Mouse (Mus musculus) midbrain, embryonic 15.5 days (tissue): ENCODE results near the gene Rab2b. TPM values are rescaled to one million over a fixed set of nuclear protein-coding genes. Genes with fewer than 3 reads are reported as not detected.
A peak's percentile ranks its signal among the peaks of the same experiment; 100 is the strongest.

Experiments
- ATAC-seq: fragments of 200-750 bp; cut with Nextera tagmentation; replicated peaks from 2 replicates; pipeline ENCODE4 v1.8.0; 2017; ENCODE audit warnings: moderate TSS enrichment
- H3K27ac ChIP-seq: fragments of 300-500 bp; sonication (generic); 2 replicates; pipeline ENCODE4 v1.5.1; 2015; ENCODE audit warnings: mild to moderate bottlenecking, inconsistent platforms
- H3K27me3 ChIP-seq: fragments of 300-500 bp; sonication (generic); replicated peaks from 2 replicates; pipeline ENCODE4 v1.6.1; 2015; ENCODE audit warnings: inconsistent platforms
- H3K36me3 ChIP-seq: fragments of 300-500 bp; sonication (generic); replicated peaks from 2 replicates; pipeline ENCODE4 v1.6.1; 2015; ENCODE audit warnings: inconsistent platforms
- H3K4me1 ChIP-seq: fragments of 300-500 bp; sonication (generic); 2 replicates; pipeline ENCODE4 v1.6.1; 2015; ENCODE audit warnings: inconsistent platforms
- H3K4me2 ChIP-seq: fragments of 300-500 bp; sonication (generic); 2 replicates; pipeline ENCODE4 v1.6.1; 2015; ENCODE audit warnings: inconsistent platforms, mild to moderate bottlenecking, moderate library complexity
- H3K4me3 ChIP-seq: fragments of 300-500 bp; sonication (generic); 2 replicates; pipeline ENCODE4 v1.5.1; 2015; ENCODE audit warnings: mild to moderate bottlenecking, inconsistent platforms
- H3K9ac ChIP-seq: fragments of 300-500 bp; sonication (generic); 2 replicates; pipeline ENCODE4 v1.6.1; 2015; ENCODE audit warnings: mild to moderate bottlenecking, inconsistent platforms
- H3K9me3 ChIP-seq: fragments of 300-500 bp; sonication (generic); 2 replicates; pipeline ENCODE4 v1.6.1; 2016; ENCODE audit warnings: inconsistent platforms
- WGBS: fragments of 180-500 bp; shearing (Covaris S2); methylation state at CpG from one replicate; pipeline ENCODE4 v1.1.7; 2015; ENCODE audit warnings: mixed read lengths; 5-methylcytosine and 5-hydroxymethylcytosine counted together
- polyA plus RNA-seq: library from polyadenylated mRNA; unstranded; fragments of >200 nt; fragmentation: Nextera tagmentation; extraction: Ambion mirVana; gene quantifications from 2 replicates; pipeline ENCODE4 v1.2.1, GENCODE M21; 2015

Gene Rab2b
- 64.0 and 67.6 TPM in 2 replicates for polyA plus RNA-seq

DNA sequence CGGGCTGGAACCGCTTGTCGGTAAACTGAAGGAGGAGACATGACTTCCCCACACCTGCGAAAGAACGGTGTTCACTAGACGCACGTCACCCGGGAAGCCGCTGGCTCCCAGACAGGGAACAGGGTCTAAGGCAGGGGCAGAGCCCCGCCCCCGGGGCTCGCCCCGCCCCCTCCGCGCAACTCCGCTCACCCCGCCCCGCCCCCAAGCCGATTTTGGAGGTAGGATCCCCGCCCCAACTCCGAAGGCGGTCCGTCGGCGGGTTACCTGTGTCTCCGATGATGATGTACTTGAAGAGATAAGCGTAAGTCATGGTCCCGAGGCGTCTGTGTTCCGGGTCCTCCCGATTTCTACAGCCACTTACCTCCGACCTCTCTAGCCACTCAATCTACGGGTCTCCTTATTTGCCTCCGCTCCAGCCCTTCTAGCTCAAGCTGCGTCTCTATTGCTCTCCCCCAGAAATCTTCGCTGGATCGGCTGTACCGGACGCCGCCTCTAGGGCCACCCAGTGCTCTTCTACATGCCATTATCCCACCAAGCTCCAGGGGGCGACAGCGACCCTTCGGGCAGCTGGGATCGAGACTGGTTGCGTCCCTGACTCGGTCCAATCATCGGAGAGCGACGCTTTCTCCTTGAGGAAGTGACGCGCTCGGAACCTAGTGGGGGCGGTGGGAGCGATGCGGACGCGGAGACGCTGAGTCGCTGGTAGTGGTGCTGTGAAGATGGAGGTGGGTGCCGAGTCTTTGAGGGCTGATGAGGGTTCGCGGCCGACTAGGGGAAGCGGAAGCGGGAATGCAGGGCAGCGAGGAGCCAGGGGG, at the start of gene Rab2b, which contains the start of gene Tox4:
Gene Rab2b (minus strand): TSS at position 614 of the 815 bp plus-strand sequence.
Gene Tox4 (plus strand): TSS at position 215 of the 815 bp plus-strand sequence.
- under 1% methylated on average over 66 of the region's 66 CpGs for WGBS
- peak; percentile 99 for ATAC-seq
- H3K4me3 ChIP-seq, result peak within 1 kb of the TSS; percentile 72

DNA sequence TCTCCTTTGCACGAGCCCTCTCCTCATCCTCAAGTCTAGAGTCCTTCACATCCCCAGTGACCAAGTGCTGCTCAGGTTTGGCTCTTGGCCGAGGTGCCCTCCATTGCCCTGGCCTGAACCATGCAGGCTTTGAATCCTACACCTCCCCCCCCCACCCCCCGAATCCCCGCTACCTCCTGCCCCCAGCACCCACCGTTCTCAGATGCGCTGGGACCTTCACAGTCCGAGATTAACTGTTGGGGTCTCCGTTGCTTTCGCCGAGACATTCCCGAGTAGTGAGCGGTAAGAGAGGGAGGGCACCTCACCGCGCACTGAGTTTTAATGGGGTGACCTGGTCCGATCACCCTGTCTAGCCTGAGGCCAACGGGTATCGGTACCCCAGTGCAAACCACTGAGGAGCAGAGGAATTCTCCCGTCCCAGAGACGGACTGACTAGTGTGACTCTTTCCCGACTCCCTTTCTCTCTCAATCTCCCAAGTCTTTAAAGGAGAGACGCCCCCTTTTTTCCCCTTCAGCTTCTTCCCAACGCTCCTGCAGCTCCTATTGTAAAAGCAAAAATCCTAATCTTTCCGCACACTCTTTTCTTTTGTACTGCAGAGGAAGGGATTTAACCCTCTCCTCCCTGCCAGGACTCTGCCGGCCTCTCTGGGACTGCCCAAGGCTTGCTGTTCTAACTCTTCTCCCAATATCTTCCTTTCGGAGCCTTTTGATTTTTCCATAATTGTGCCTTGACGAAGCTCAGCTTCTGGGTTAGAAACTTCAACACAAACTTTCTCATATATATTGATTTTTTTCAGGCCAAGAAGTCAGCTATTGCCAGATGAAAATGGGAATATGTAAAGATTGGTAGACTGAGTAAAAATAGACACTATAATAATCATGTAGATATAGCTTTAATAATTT, 48.8 kb upstream of the Rab2b start, which contains the start of gene Sall2:
Gene Sall2 (minus strand): TSS at position 853 of the 903 bp plus-strand sequence.
- H3K9ac ChIP-seq, result peak within 1 kb of the TSS; percentile 41
- peak within 1 kb of the TSS; percentile 93 for H3K4me2 ChIP-seq
- H3K9me3 ChIP-seq, result no peaks in the 10 kb centered on the region
- H3K36me3 ChIP-seq, result no peaks in the 10 kb centered on the region
- peaks cover 23% of the 10 kb centered on the region for H3K4me1 ChIP-seq
- under 1% methylated on average over 26 of the region's 26 CpGs for WGBS
- peak; percentile 69 for ATAC-seq
- peak within 1 kb of the TSS; percentile 66 for H3K27ac ChIP-seq
- no peaks in the 10 kb centered on the region for H3K27me3 ChIP-seq
- peak within 1 kb of the TSS; percentile 45 for H3K4me3 ChIP-seq

More for the DNA sequence above, at the start of gene Rab2b, which contains the start of gene Tox4:
- peaks cover 17% of the 10 kb centered on the region for H3K4me1 ChIP-seq
- H3K36me3 ChIP-seq, result peaks cover 6% of the 10 kb centered on the region; the same call in 1 of the 2 replicates
- H3K27ac ChIP-seq, result peak within 1 kb of the TSS; percentile 88
- H3K9ac ChIP-seq, result peak within 1 kb of the TSS; percentile 70
- no peaks in the 10 kb centered on the region for H3K9me3 ChIP-seq
- no peaks in the 10 kb centered on the region for H3K27me3 ChIP-seq
- peak within 1 kb of the TSS; percentile 62 for H3K4me2 ChIP-seq

DNA sequence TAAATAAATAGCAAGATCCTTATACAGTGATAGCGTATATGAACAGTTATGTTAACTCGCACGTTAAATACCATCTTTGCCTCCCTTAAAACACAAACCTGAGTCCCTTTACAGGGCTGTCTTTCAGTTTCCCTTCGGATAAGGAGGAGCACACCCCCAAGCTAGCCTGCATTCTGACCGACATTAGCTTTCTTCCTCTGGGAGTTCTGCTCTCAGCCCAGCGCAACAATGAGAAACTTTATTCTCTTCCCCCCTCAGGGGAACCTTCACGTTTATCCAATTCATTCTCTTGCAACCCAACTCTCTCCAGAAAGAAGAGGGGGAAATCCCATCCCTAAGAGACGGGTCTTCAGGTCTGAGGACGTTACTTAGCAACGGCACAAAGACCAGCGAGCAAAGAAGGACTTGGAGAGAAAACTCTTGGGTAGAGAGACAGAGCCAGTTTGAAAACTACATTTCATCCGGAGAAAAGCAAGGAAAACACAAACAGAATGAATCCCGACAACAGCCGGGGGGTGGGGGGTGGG, 48.1 kb upstream of the Rab2b start:
- H3K27ac ChIP-seq, result peak overlapping the region; percentile 66
- peak; percentile 66 for ATAC-seq
- no peaks in the 10 kb centered on the region for H3K9me3 ChIP-seq
- no peaks in the 10 kb centered on the region for H3K27me3 ChIP-seq
- under 1% methylated on average over 14 of the region's 14 CpGs for WGBS
- no peaks in the 10 kb centered on the region for H3K36me3 ChIP-seq
- peak overlapping the region; percentile 41 for H3K9ac ChIP-seq
- peaks cover 23% of the 10 kb centered on the region for H3K4me1 ChIP-seq
- H3K4me2 ChIP-seq, result peak overlapping the region; percentile 93
- H3K4me3 ChIP-seq, result peak overlapping the region; percentile 45

DNA sequence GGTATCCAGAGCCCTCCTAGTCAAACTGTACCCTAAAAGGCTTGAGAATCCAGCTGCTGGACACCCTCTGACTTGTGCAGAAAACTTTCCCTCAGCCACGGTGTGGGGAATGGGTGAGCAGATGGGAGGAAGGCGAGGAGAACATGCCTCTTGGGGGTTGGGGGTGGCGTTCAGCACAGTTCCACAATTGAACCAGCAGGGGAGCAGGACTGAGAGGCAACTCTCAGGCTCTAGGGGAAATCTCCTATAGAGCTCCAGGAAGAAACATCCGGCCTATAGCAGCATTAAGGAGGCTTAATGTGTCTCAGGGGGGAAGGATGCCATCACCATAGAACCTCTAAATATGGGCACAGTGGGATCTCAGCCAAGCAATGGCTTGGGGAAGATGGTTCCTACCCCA, 46.5 kb upstream of the Rab2b start:
- H3K27ac ChIP-seq, result 0 out of 2 replicates have a peak overlapping the region, but pooled peaks have one; percentile 20

DNA sequence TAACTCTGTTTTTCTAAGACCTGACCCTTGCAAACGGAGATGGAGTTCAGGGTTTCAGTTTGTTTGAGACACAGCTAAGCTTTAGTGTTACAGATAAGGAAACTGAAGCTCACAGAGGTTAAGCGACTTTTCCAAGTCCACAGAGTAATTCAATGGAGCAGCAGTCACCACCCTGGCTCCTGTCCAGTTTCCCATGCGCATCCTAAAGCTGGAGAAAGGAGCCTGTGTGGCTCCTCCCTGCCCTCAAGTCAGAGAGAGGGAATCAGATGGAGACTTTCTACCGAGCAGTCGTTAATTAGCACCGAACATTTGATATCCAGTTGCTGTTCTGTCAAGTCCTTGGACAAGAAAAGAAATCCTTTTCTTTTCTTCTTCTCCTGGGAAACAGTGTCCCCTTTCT, 40.0 kb upstream of the Rab2b start:
- 66% methylated on average over 6 of the region's 6 CpGs for WGBS
- ATAC-seq, result no peak
- Histone ChIP-seq H3K27me3 (no peaks in the 10 kb centered on the region), H3K27ac (no peak overlapping the region), H3K36me3 (no peaks in the 10 kb centered on the region), H3K4me2 (no peak overlapping the region), H3K4me1 (peaks cover 19% of the 10 kb centered on the region), H3K9me3 (no peaks in the 10 kb centered on the region), H3K4me3 (no peak overlapping the region), H3K9ac (no peak overlapping the region)

More for the DNA sequence above, 46.5 kb upstream of the Rab2b start:
- H3K27me3 ChIP-seq, result no peaks in the 10 kb centered on the region
- H3K36me3 ChIP-seq, result no peaks in the 10 kb centered on the region
- H3K9ac ChIP-seq, result no peak overlapping the region
- H3K4me3 ChIP-seq, result peak overlapping the region; percentile 45; the same call in 1 of the 2 replicates
- no peak for ATAC-seq
- peaks cover 23% of the 10 kb centered on the region for H3K4me1 ChIP-seq
- H3K9me3 ChIP-seq, result no peaks in the 10 kb centered on the region
- H3K4me2 ChIP-seq, result peak overlapping the region; percentile 93
- WGBS, result 1% methylated on average over 4 of the region's 4 CpGs

DNA sequence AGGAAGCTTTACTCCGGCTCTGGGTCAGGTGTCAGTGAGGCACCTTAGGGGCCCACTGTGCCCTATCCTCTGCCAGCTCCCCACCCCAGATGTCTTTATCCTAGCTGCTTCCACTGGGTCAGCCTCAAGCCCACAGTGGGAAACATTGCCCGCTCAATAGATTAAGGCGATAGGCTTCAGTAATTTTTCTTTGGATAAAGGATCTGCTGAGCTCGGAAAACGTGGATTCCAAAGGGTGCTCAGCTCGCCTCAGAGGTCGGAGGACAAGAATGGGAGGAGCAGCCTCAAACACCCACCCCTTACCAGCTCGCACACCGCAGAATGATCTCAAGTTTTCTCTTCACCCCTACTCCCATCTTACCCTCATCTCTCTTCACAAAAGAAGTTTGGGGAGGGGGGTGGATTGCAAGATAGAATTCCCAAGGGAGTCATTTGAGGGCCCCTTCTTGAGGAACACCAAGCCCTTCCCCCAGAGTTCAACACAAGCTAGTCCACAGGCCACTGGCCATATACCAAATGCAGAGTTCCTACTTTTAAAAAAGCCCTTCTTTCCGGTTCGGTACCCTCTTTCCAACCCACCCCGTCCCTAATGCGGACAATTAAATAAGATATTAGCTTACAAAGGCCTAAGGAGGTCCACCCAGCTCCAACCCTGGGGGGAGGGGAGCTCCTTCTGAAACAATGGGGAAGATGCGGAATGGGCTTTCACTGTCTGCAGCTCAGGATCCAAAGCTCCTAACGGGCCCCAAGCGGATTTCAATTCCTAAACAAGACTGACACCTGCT, 37.3 kb upstream of the Rab2b start:
- Histone ChIP-seq H3K27me3 (no peaks in the 10 kb centered on the region), H3K4me1 (peaks cover 46% of the 10 kb centered on the region), H3K9me3 (no peaks in the 10 kb centered on the region), H3K27ac (peak overlapping the region; percentile 96), H3K4me2 (peak overlapping the region; percentile 78), H3K4me3 (peak overlapping the region; percentile 87), H3K36me3 (peaks cover 16% of the 10 kb centered on the region), H3K9ac (peak overlapping the region; percentile 96)
- peak; percentile 86 for ATAC-seq
- 1% methylated on average over 16 of the region's 16 CpGs for WGBS

- peak overlapping the region; percentile 96 for H3K9ac ChIP-seq
- peak overlapping the region; percentile 96 for H3K27ac ChIP-seq
- peak overlapping the region; percentile 87 for H3K4me3 ChIP-seq
- ATAC-seq, result peak; percentile 88
- WGBS, result 0% methylated on average over 31 of the region's 41 CpGs
- H3K27me3 ChIP-seq, result no peaks in the 10 kb centered on the region
- peaks cover 53% of the 10 kb centered on the region for H3K4me1 ChIP-seq
- peaks cover 16% of the 10 kb centered on the region for H3K36me3 ChIP-seq
- H3K9me3 ChIP-seq, result no peaks in the 10 kb centered on the region
- peak overlapping the region; percentile 78 for H3K4me2 ChIP-seq
These were observed 36.6 kb upstream of the Rab2b start for GRCm38 (mm10) chr14:52315792-52316440.

DNA sequence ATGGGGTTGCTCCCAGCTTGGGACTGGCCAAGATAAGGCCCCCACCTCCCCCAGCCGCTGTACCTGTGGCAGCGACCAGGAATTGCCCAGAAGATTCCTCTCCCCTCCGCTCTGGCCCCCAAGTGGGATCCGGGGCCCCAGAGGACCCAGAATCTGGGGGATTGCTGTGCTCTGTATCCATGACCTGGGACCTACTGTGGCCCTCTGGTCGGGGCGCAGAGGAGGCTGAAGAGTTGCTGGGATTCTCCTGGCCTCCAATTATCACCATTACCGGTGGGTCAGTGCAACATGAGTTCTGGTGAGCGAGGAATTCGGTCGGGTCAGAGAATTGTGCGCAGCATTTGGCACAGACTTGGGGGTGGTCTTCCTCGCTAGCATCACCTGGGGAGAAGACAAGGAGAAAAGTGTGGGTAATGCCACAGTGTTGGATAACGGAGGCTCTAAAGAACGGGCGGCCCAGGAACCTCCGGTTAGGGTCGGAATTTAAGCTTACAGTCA, 36.0 kb upstream of the Rab2b start:
- Histone ChIP-seq H3K4me1 (peaks cover 57% of the 10 kb centered on the region), H3K36me3 (peaks cover 16% of the 10 kb centered on the region), H3K9ac (peak overlapping the region; percentile 96), H3K4me3 (peak overlapping the region; percentile 87), H3K4me2 (peak overlapping the region; percentile 78), H3K27ac (peak overlapping the region; percentile 96), H3K9me3 (no peaks in the 10 kb centered on the region), H3K27me3 (no peaks in the 10 kb centered on the region)
- peak; percentile 19 for ATAC-seq
- 10% methylated on average over 17 of the region's 17 CpGs for WGBS

- H3K4me1 ChIP-seq, result peaks cover 57% of the 10 kb centered on the region
- H3K36me3 ChIP-seq, result peaks cover 16% of the 10 kb centered on the region
- H3K9me3 ChIP-seq, result no peaks in the 10 kb centered on the region
- 0 out of 2 replicates have a peak overlapping the region, but pooled peaks have one; percentile 96 for H3K27ac ChIP-seq
- 36% methylated on average over 8 of the region's 8 CpGs for WGBS
- no peaks in the 10 kb centered on the region for H3K27me3 ChIP-seq
- no peak for ATAC-seq
- H3K4me3 ChIP-seq, result peak overlapping the region; percentile 87
- H3K9ac ChIP-seq, result peak overlapping the region; percentile 96
- H3K4me2 ChIP-seq, result peak overlapping the region; percentile 78
These were observed 35.4 kb upstream of the Rab2b start for GRCm38 (mm10) chr14:52314808-52315150.

GRCm38 (mm10) chr14:52313931-52314807, 34.8 kb upstream of the Rab2b start:
- Histone ChIP-seq H3K4me3 (peak overlapping the region; percentile 87), H3K27me3 (no peaks in the 10 kb centered on the region), H3K36me3 (peaks cover 16% of the 10 kb centered on the region), H3K4me2 (peak overlapping the region; percentile 78), H3K4me1 (peaks cover 57% of the 10 kb centered on the region), H3K9me3 (no peaks in the 10 kb centered on the region), H3K27ac (no peak overlapping the region), H3K9ac (0 out of 2 replicates have a peak overlapping the region, but pooled peaks have one; percentile 96)
- ATAC-seq, result no peak
- WGBS, result 81% methylated on average over 26 of the region's 26 CpGs
